Mouse (Mus musculus): ENCODE data around the gene Hspbp1. TPM values are rescaled to one million over a fixed set of nuclear protein-coding genes. Genes with fewer than 3 reads are reported as not detected.

Gene Hspbp1
- total and polyA plus RNA-seq, 2 experiments from 2014 or later, result 72.9 to 138 TPM

DNA sequence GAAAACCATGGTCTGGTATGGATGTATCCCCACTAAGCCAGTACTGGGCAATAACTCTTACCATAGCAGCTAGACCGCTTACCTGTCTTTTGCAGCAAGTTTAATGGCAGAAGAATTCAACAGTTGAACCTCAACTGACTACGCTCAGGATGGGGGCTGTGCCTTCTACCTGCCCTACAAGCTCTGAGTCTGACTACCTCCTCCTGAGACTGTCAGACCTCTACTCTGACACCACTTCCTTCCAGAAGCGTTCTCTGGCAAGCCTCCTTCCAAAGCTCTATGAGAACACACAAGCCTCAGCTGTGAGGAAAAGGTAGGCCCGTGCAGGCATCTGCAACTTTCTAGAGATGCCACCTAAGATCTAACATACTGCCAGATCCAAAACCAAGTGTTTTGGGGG, 29.5 kb downstream of the Hspbp1 start:
- no peak for TF ChIP-seq EP300 (IDR thresholded peaks at IDR 0.05; ENCODE audit: low read depth)
- TF ChIP-seq CTCF (IDR thresholded peaks at IDR 0.05; ENCODE audit: low read depth), result no peak
- ATAC-seq (ENCODE audit: insufficient read depth, low read depth), result no peak
- 73% methylated on average over 4 of the region's 4 CpGs for whole genome bisulfite sequencing
- Histone ChIP-seq H3K4me2 (ENCODE audit: low read depth, low read length) (no peak overlapping the region), H3K27me3 (ENCODE audit: control insufficient read depth, insufficient read depth, low read length) (no peaks in the 10 kb centered on the region), H3K4me1 (ENCODE audit: control insufficient read depth, insufficient read depth) (peaks cover 42% of the 10 kb centered on the region), H3K4me3 (ENCODE audit: low read depth, low read length) (no peak overlapping the region), H3K9me3 (replicated peaks; ENCODE audit: control insufficient read depth, low read length) (no peaks in the 10 kb centered on the region), H3K36me3 (replicated peaks; ENCODE audit: control insufficient read depth, insufficient read depth, low read length) (0 out of 2 replicates have a peak, but pooled peaks cover 11% of the 10 kb centered on the region), H3K9ac (replicated peaks; ENCODE audit: low read depth, low read length) (no peak overlapping the region), H3K27ac (ENCODE audit: low read depth) (no peak overlapping the region)
- DNase-seq (ENCODE audit: low spot score), result no peak

DNA sequence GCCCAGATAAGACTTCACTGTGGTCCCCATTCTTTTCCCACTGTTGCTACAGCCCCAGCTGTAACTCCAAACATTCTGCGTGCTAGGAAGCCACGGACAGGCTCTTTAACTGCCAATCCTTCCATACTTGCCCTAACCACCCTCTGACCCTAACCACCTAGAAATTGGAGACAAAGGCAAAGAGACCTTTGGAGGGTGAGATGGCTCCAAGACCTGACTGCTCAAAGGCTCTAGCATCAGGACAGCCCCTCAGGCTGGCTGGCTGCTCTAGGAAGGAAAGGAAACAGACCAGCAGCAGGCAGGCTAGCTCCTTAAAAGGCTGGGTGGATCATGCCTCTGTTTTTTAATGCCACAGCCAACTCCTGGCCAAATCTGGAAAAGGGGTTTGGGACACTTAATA, 30.6 kb downstream of the Hspbp1 start:
- Histone ChIP-seq H3K9me3 (replicated peaks; ENCODE audit: control insufficient read depth, low read length) (no peaks in the 10 kb centered on the region), H3K36me3 (replicated peaks; ENCODE audit: control insufficient read depth, insufficient read depth, low read length) (0 out of 2 replicates have a peak, but pooled peaks cover 11% of the 10 kb centered on the region), H3K27me3 (ENCODE audit: control insufficient read depth, insufficient read depth, low read length) (no peaks in the 10 kb centered on the region), H3K27ac (ENCODE audit: low read depth) (peak overlapping the region; percentile 65), H3K9ac (replicated peaks; ENCODE audit: low read depth, low read length) (no peak overlapping the region), H3K4me3 (ENCODE audit: low read depth, low read length) (no peak overlapping the region; the same call in 1 of the 2 replicates), H3K4me2 (ENCODE audit: low read depth, low read length) (peak overlapping the region; percentile 28; the same call in 1 of the 2 replicates), H3K4me1 (ENCODE audit: control insufficient read depth, insufficient read depth) (peaks cover 37% of the 10 kb centered on the region)
- ATAC-seq (ENCODE audit: insufficient read depth, low read depth), result no peak
- TF ChIP-seq EP300 (IDR thresholded peaks at IDR 0.05; ENCODE audit: low read depth) (no peak), CTCF (IDR thresholded peaks at IDR 0.05; ENCODE audit: low read depth) (no peak)
- WGBS, result 74% methylated on average over 2 of the region's 2 CpGs
- no peak for DNase-seq (ENCODE audit: low spot score)

DNA sequence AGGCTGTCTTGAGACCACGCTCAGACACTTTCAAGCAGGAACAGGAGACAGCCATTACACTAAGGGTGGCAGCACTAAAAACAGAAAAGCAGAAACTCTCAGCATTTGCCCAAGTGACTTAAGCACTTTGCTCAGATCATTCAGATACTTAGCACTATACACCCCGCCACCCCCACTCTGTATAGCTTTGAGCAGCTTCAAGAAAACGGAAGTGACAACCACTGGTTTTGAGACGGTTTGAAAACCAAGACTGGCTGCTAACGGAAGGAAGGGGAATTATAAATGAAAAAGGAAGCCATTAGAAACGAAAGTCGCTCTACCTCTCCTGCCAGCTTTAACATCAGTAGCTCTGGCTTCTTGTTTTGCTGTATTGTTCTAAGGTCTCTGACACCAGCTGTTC, 31.1 kb downstream of the Hspbp1 start:
- no peak overlapping the region for H3K4me3 ChIP-seq (ENCODE audit: low read depth, low read length)
- H3K27ac ChIP-seq (ENCODE audit: low read depth), result peak overlapping the region; percentile 65
- H3K36me3 ChIP-seq (replicated peaks; ENCODE audit: control insufficient read depth, insufficient read depth, low read length), result 0 out of 2 replicates have a peak, but pooled peaks cover 11% of the 10 kb centered on the region
- whole genome bisulfite sequencing, result 66% methylated on average over 7 of the region's 7 CpGs
- DNase-seq (ENCODE audit: low spot score) (no peak), ATAC-seq (ENCODE audit: insufficient read depth, low read depth) (no peak)
- H3K4me1 ChIP-seq (ENCODE audit: control insufficient read depth, insufficient read depth), result peaks cover 37% of the 10 kb centered on the region
- peak overlapping the region; percentile 28; the same call in 1 of the 2 replicates for H3K4me2 ChIP-seq (ENCODE audit: low read depth, low read length)
- no peak overlapping the region for H3K9ac ChIP-seq (replicated peaks; ENCODE audit: low read depth, low read length)
- no peaks in the 10 kb centered on the region for H3K9me3 ChIP-seq (replicated peaks; ENCODE audit: control insufficient read depth, low read length)
- TF ChIP-seq CTCF (IDR thresholded peaks at IDR 0.05; ENCODE audit: low read depth) (no peak), EP300 (IDR thresholded peaks at IDR 0.05; ENCODE audit: low read depth) (no peak)
- no peaks in the 10 kb centered on the region for H3K27me3 ChIP-seq (ENCODE audit: control insufficient read depth, insufficient read depth, low read length)

DNA sequence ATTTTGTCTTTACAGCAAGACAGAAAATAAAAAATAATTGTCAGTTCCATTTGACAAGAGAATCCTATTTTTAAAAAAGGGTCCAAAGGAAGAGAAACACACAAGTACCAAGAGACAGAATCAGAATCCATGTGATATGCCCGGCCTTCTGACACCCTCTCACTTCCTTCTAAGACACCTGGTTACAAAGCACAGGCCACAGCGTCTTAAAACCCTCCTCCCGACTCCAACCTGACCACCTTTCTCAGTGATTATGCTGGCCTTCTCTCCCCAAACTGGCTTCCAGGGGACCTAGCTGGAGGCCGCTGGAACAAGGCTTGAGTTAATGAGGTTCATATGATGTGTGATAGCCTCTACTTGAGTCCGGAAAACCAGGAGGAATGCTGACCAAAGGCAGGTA, 31.5 kb downstream of the Hspbp1 start:
- Histone ChIP-seq H3K36me3 (replicated peaks; ENCODE audit: control insufficient read depth, insufficient read depth, low read length) (0 out of 2 replicates have a peak, but pooled peaks cover 11% of the 10 kb centered on the region), H3K9me3 (replicated peaks; ENCODE audit: control insufficient read depth, low read length) (no peaks in the 10 kb centered on the region), H3K4me3 (ENCODE audit: low read depth, low read length) (no peak overlapping the region), H3K4me2 (ENCODE audit: low read depth, low read length) (no peak overlapping the region; the same call in 1 of the 2 replicates), H3K27me3 (ENCODE audit: control insufficient read depth, insufficient read depth, low read length) (no peaks in the 10 kb centered on the region), H3K4me1 (ENCODE audit: control insufficient read depth, insufficient read depth) (peaks cover 37% of the 10 kb centered on the region), H3K27ac (ENCODE audit: low read depth) (peak overlapping the region; percentile 44; the same call in 1 of the 2 replicates), H3K9ac (replicated peaks; ENCODE audit: low read depth, low read length) (no peak overlapping the region)
- ATAC-seq (ENCODE audit: insufficient read depth, low read depth) (no peak), DNase-seq (ENCODE audit: low spot score) (no peak)
- 78% methylated on average over 5 of the region's 5 CpGs for WGBS
- TF ChIP-seq CTCF (IDR thresholded peaks at IDR 0.05; ENCODE audit: low read depth), result no peak
- TF ChIP-seq EP300 (IDR thresholded peaks at IDR 0.05; ENCODE audit: low read depth), result no peak

DNA sequence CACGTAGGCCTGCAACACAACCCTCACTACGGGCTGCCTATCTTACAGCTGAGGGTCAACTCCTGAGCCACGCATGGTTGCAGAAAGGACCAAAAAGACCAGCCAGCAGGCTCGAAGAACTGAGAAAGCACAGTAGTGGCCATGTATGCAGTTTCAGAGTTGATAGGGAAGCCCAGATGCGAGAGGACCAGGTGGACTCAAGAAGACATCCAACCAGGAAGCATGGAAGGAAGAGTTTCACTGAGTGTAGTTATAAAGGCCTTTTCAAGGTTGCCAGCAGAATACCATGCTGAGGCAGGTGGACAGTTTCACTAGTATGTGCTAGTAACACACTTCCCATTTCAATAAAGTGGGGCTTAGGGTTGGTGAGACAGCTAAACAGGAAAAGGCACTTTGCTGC, 32.1 kb downstream of the Hspbp1 start:
- 48% methylated on average over 5 of the region's 5 CpGs for WGBS
- Histone ChIP-seq H3K27ac (ENCODE audit: low read depth) (peak overlapping the region; percentile 44; the same call in 1 of the 2 replicates), H3K4me1 (ENCODE audit: control insufficient read depth, insufficient read depth) (peaks cover 34% of the 10 kb centered on the region), H3K9ac (replicated peaks; ENCODE audit: low read depth, low read length) (no peak overlapping the region), H3K4me2 (ENCODE audit: low read depth, low read length) (no peak overlapping the region), H3K36me3 (replicated peaks; ENCODE audit: control insufficient read depth, insufficient read depth, low read length) (0 out of 2 replicates have a peak, but pooled peaks cover 11% of the 10 kb centered on the region), H3K4me3 (ENCODE audit: low read depth, low read length) (no peak overlapping the region), H3K9me3 (replicated peaks; ENCODE audit: control insufficient read depth, low read length) (no peaks in the 10 kb centered on the region), H3K27me3 (ENCODE audit: control insufficient read depth, insufficient read depth, low read length) (no peaks in the 10 kb centered on the region)
- no peak for TF ChIP-seq EP300 (IDR thresholded peaks at IDR 0.05; ENCODE audit: low read depth)
- TF ChIP-seq CTCF (IDR thresholded peaks at IDR 0.05; ENCODE audit: low read depth), result no peak
- ATAC-seq (ENCODE audit: insufficient read depth, low read depth), result no peak
- DNase-seq (ENCODE audit: low spot score), result no peak

DNA sequence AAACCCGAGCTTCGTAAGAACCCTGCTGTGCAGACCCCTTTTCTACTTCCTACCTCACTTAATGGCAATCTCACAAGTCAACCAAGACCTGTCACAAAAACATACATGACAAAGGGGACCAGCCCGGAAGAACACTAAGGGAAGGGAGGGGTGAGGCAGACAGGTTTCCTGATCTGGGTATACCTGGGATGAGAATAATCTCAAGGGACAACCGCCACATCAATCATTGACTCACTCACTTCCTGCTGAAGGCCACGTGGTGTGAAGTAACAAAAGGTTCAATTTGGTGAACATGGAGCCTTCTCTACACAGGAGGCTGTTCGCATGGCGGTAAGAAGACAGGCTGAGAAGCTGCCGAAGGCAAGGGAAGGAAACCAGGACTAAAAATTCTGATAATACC, 33.3 kb downstream of the Hspbp1 start:
- H3K4me2 ChIP-seq (ENCODE audit: low read depth, low read length), result no peak overlapping the region
- no peaks in the 10 kb centered on the region for H3K27me3 ChIP-seq (ENCODE audit: control insufficient read depth, insufficient read depth, low read length)
- H3K36me3 ChIP-seq (replicated peaks; ENCODE audit: control insufficient read depth, insufficient read depth, low read length), result peaks cover 16% of the 10 kb centered on the region
- no peaks in the 10 kb centered on the region for H3K9me3 ChIP-seq (replicated peaks; ENCODE audit: control insufficient read depth, low read length)
- ATAC-seq (ENCODE audit: insufficient read depth, low read depth) (no peak), DNase-seq (ENCODE audit: low spot score) (no peak)
- 69% methylated on average over 8 of the region's 8 CpGs for WGBS
- TF ChIP-seq EP300 (IDR thresholded peaks at IDR 0.05; ENCODE audit: low read depth), result no peak
- TF ChIP-seq CTCF (IDR thresholded peaks at IDR 0.05; ENCODE audit: low read depth), result no peak
- H3K27ac ChIP-seq (ENCODE audit: low read depth), result no peak overlapping the region
- peaks cover 31% of the 10 kb centered on the region for H3K4me1 ChIP-seq (ENCODE audit: control insufficient read depth, insufficient read depth)
- H3K4me3 ChIP-seq (ENCODE audit: low read depth, low read length), result no peak overlapping the region
- H3K9ac ChIP-seq (replicated peaks; ENCODE audit: low read depth, low read length), result no peak overlapping the region

All from heart, postnatal 0 days (tissue).